Mouse (Mus musculus): ENCODE results near the gene Klb. TPM values are rescaled to one million over a fixed set of nuclear protein-coding genes. Genes with fewer than 3 reads are reported as not detected.

Gene Klb
- polyA plus RNA-seq, 1 experiment from 2014 or later: 0.12 TPM

GRCm38 (mm10) chr5:65322165-65322564 is 25.9 kb upstream of the Klb start:
- H3K9me3 ChIP-seq (replicated peaks; ENCODE audit: low read length): no peaks in the 10 kb centered on the region
- TF ChIP-seq CTCF (IDR thresholded peaks at IDR 0.05; ENCODE audit: low read depth): no peak
- DNase-seq (ENCODE audit: low spot score): no peak
- no peak overlapping the region for H3K4me2 ChIP-seq (ENCODE audit: low read length)
- H3K36me3 ChIP-seq (ENCODE audit: insufficient read depth, low read length): no peaks in the 10 kb centered on the region
- H3K4me1 ChIP-seq (replicated peaks; ENCODE audit: insufficient read depth, low read length): 0 out of 2 replicates have a peak, but pooled peaks cover 3% of the 10 kb centered on the region
- no peak overlapping the region for H3K27ac ChIP-seq
- H3K27me3 ChIP-seq (ENCODE audit: insufficient read depth, low read length): no peaks in the 10 kb centered on the region
- H3K9ac ChIP-seq (ENCODE audit: low read depth, low read length): no peak overlapping the region
- no peak overlapping the region for H3K4me3 ChIP-seq (replicated peaks; ENCODE audit: low read depth, low read length)
- 41% methylated on average over 10 of the region's 10 CpGs for WGBS
- no peak for ATAC-seq (replicated peaks; ENCODE audit: low FRiP score, low read depth)

GRCm38 (mm10) chr5:65324271-65324670 is 23.8 kb upstream of the Klb start:
- no peak overlapping the region for H3K4me2 ChIP-seq (ENCODE audit: low read length)
- H3K4me3 ChIP-seq (replicated peaks; ENCODE audit: low read depth, low read length): no peak overlapping the region
- H3K27me3 ChIP-seq (ENCODE audit: insufficient read depth, low read length): no peaks in the 10 kb centered on the region
- H3K4me1 ChIP-seq (replicated peaks; ENCODE audit: insufficient read depth, low read length): 0 out of 2 replicates have a peak, but pooled peaks cover 3% of the 10 kb centered on the region
- WGBS: 84% methylated on average over 3 of the region's 3 CpGs
- H3K9ac ChIP-seq (ENCODE audit: low read depth, low read length): no peak overlapping the region
- H3K27ac ChIP-seq: no peak overlapping the region
- H3K36me3 ChIP-seq (ENCODE audit: insufficient read depth, low read length): no peaks in the 10 kb centered on the region
- H3K9me3 ChIP-seq (replicated peaks; ENCODE audit: low read length): no peaks in the 10 kb centered on the region
- no peak for ATAC-seq (replicated peaks; ENCODE audit: low FRiP score, low read depth)
- TF ChIP-seq CTCF (IDR thresholded peaks at IDR 0.05; ENCODE audit: low read depth): no peak
- DNase-seq (ENCODE audit: low spot score): no peak

GRCm38 (mm10) chr5:65324758-65325355 is 23.3 kb upstream of the Klb start:
- Histone ChIP-seq H3K4me2 (ENCODE audit: low read length) (no peak overlapping the region), H3K27ac (no peak overlapping the region), H3K27me3 (ENCODE audit: insufficient read depth, low read length) (no peaks in the 10 kb centered on the region), H3K4me1 (replicated peaks; ENCODE audit: insufficient read depth, low read length) (0 out of 2 replicates have a peak, but pooled peaks cover 3% of the 10 kb centered on the region), H3K9me3 (replicated peaks; ENCODE audit: low read length) (no peaks in the 10 kb centered on the region), H3K4me3 (replicated peaks; ENCODE audit: low read depth, low read length) (no peak overlapping the region), H3K36me3 (ENCODE audit: insufficient read depth, low read length) (no peaks in the 10 kb centered on the region), H3K9ac (ENCODE audit: low read depth, low read length) (no peak overlapping the region)
- 83% methylated on average over 3 of the region's 3 CpGs for WGBS
- no peak for ATAC-seq (replicated peaks; ENCODE audit: low FRiP score, low read depth)
- no peak for TF ChIP-seq CTCF (IDR thresholded peaks at IDR 0.05; ENCODE audit: low read depth)
- DNase-seq (ENCODE audit: low spot score): no peak

GRCm38 (mm10) chr5:65326212-65326611 is 21.9 kb upstream of the Klb start:
- H3K27ac ChIP-seq: peak overlapping the region; percentile 47; the same call in 1 of the 2 replicates
- ATAC-seq (replicated peaks; ENCODE audit: low FRiP score, low read depth) (no peak), DNase-seq (ENCODE audit: low spot score) (peak; percentile 29)
- 0 out of 2 replicates have a peak, but pooled peaks cover 3% of the 10 kb centered on the region for H3K4me1 ChIP-seq (replicated peaks; ENCODE audit: insufficient read depth, low read length)
- H3K9ac ChIP-seq (ENCODE audit: low read depth, low read length): peak overlapping the region; percentile 32; the same call in 1 of the 2 replicates
- no peak overlapping the region for H3K4me3 ChIP-seq (replicated peaks; ENCODE audit: low read depth, low read length)
- H3K27me3 ChIP-seq (ENCODE audit: insufficient read depth, low read length): no peaks in the 10 kb centered on the region
- no peaks in the 10 kb centered on the region for H3K9me3 ChIP-seq (replicated peaks; ENCODE audit: low read length)
- H3K36me3 ChIP-seq (ENCODE audit: insufficient read depth, low read length): no peaks in the 10 kb centered on the region
- no peak for TF ChIP-seq CTCF (IDR thresholded peaks at IDR 0.05; ENCODE audit: low read depth)
- WGBS: 58% methylated on average over 5 of the region's 5 CpGs
- H3K4me2 ChIP-seq (ENCODE audit: low read length): peak overlapping the region; percentile 16

DNA sequence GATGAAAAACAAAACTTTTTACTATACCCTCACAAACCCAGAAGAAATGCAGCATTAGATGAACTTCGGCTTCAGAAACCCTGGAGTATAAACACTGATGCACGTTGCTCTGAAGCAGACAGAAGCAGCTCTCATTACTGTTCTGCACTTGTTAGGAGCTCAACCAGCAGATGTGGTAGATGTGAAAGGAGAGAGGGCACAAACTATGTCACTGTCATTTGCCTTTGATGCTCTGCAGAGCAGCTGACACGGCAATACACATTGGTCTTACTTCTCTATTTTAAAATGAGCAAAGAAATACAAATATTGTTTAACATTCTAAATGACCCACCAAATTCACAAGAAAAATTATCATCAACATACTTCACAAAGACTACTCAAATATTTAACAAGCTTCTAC is 18.1 kb upstream of the Klb start:
- no peak overlapping the region for H3K9ac ChIP-seq (ENCODE audit: low read depth, low read length)
- no peaks in the 10 kb centered on the region for H3K9me3 ChIP-seq (replicated peaks; ENCODE audit: low read length)
- no peak for ATAC-seq (replicated peaks; ENCODE audit: low FRiP score, low read depth)
- no peak for TF ChIP-seq CTCF (IDR thresholded peaks at IDR 0.05; ENCODE audit: low read depth)
- no peak for DNase-seq (ENCODE audit: low spot score)
- no peaks in the 10 kb centered on the region for H3K4me1 ChIP-seq (replicated peaks; ENCODE audit: insufficient read depth, low read length)
- H3K27ac ChIP-seq: no peak overlapping the region
- H3K27me3 ChIP-seq (ENCODE audit: insufficient read depth, low read length): no peaks in the 10 kb centered on the region
- no peaks in the 10 kb centered on the region for H3K36me3 ChIP-seq (ENCODE audit: insufficient read depth, low read length)
- WGBS: 66% methylated on average over 3 of the region's 3 CpGs
- no peak overlapping the region for H3K4me2 ChIP-seq (ENCODE audit: low read length)
- no peak overlapping the region for H3K4me3 ChIP-seq (replicated peaks; ENCODE audit: low read depth, low read length)

DNA sequence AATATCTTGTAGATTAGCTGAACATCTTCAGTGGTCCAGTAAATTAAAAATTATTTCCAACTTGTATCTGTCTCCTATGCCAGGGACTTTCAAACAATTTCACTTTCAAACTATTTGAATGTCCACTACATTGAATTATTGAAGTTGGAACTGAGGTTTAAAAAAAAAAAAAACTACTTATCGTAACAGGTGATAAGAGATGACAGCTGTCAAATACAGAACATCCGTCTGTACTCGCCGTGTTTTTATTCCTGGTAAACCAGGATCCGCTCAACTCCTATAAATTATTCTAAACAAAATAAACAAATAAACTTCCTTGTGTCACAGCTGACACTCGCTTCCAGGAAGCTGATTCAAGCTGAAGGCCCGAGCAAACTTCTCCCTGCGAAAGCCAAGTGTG is 13.3 kb upstream of the Klb start:
- Histone ChIP-seq H3K9me3 (replicated peaks; ENCODE audit: low read length) (no peaks in the 10 kb centered on the region), H3K27ac (peak overlapping the region; percentile 85), H3K36me3 (ENCODE audit: insufficient read depth, low read length) (no peaks in the 10 kb centered on the region), H3K27me3 (ENCODE audit: insufficient read depth, low read length) (no peaks in the 10 kb centered on the region), H3K9ac (ENCODE audit: low read depth, low read length) (peak overlapping the region; percentile 91), H3K4me1 (replicated peaks; ENCODE audit: insufficient read depth, low read length) (no peaks in the 10 kb centered on the region), H3K4me2 (ENCODE audit: low read length) (peak overlapping the region; percentile 81), H3K4me3 (replicated peaks; ENCODE audit: low read depth, low read length) (peak overlapping the region; percentile 100)
- WGBS: 3% methylated on average over 8 of the region's 8 CpGs
- DNase-seq (ENCODE audit: low spot score): no peak
- no peak for TF ChIP-seq CTCF (IDR thresholded peaks at IDR 0.05; ENCODE audit: low read depth)
- ATAC-seq (replicated peaks; ENCODE audit: low FRiP score, low read depth): no peak
